In the genomic region with DNA sequence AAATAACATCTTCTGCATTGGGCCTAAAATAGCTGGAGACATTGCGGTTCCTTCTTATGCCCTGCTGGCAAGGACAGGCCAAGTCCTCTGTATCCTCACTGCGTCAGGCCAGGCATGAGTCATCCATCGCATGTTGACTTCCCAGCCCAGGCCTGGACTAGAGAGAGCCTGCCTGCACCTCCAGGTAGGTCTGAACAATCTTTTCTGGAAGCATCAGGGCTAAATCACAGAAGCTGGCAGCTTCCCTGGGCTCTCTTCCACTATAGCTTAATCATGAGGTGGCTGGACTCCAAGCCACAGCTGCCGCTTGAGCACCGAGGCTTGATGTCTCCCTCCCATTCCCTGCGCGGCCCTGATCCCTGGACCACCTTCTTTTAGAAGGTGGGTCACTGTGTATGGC, we compare ENCODE assay signal across 13 mouse cellular contexts. TPM values are rescaled to one million over a fixed set of nuclear protein-coding genes. Genes with fewer than 3 reads are reported as not detected.
A peak's percentile ranks its signal among the peaks of the same experiment; 100 is the strongest.
DNase-seq lines count a peak whose midpoint lies in the region; ATAC-seq lines count a peak whose summit lies in the region.
"Had no signal": no experiment of that assay in that cellular context is flagged by ENCODE, and none has a peak within 500 bp of the region (broad histone marks: within the 10 kb centered on the region; RNA-seq: fewer than 3 reads in every experiment).

No protein-coding gene starts in this region.

- 0 out of 2 replicates have a peak overlapping the region, but pooled peaks have one; percentile 20 for H3K27ac ChIP-seq in neural tube, embryonic 15.5 days (replicated peaks)
- H3K27ac ChIP-seq: forebrain, embryonic 12.5 days; kidney, embryonic 15.5 days; limb, embryonic 13.5 days had no signal

- no peak overlapping the region for H3K4me3 ChIP-seq in neural tube, embryonic 15.5 days (replicated peaks)
- H3K4me3 ChIP-seq: forebrain, embryonic 12.5 days; kidney, embryonic 15.5 days; limb, embryonic 13.5 days had no signal

- ATAC-seq in neural tube, embryonic 15.5 days (ENCODE audit: low FRiP score), result peak; percentile 48; the same call in 1 of the 2 replicates

- peaks cover 14% of the 10 kb centered on the region for H3K4me1 ChIP-seq in neural tube, embryonic 15.5 days
- H3K4me1 ChIP-seq: forebrain, embryonic 12.5 days; kidney, embryonic 15.5 days; limb, embryonic 13.5 days had no signal

- H3K36me3 ChIP-seq in neural tube, embryonic 15.5 days, result no peaks in the 10 kb centered on the region
- H3K36me3 ChIP-seq: forebrain, embryonic 12.5 days; kidney, embryonic 15.5 days; limb, embryonic 13.5 days had no signal

- H3K9ac ChIP-seq in neural tube, embryonic 15.5 days (replicated peaks), result no peak overlapping the region
- H3K9ac ChIP-seq: forebrain, embryonic 12.5 days; kidney, embryonic 15.5 days; limb, embryonic 13.5 days had no signal

- DNase-seq in gastrocnemius, adult 18-20 months (ENCODE audit: low spot score), result peak; percentile 33
- DNase-seq in gastrocnemius, postnatal 36 days, result no peak
- DNase-seq in neural tube, embryonic 10.5 days (ENCODE audit: extremely low spot score, low spot score), result no peak
- DNase-seq in adrenal gland, postnatal 14 days, result peak; percentile 60
- peak; percentile 54 for DNase-seq in gonadal fat pad, adult 2 months (ENCODE audit: low read depth)
- DNase-seq in MN1 (ENCODE audit: low spot score), result no peak
- no peak for DNase-seq in lung, postnatal 10 days
- DNase-seq: lung, adult 18-20 months; thymus, postnatal 4 days had no signal

- H3K9me3 ChIP-seq in neural tube, embryonic 15.5 days (replicated peaks), result no peaks in the 10 kb centered on the region
- H3K9me3 ChIP-seq: forebrain, embryonic 12.5 days; kidney, embryonic 15.5 days; limb, embryonic 13.5 days had no signal

- intact Hi-C loops in gastrocnemius, postnatal 36 days (cut with DNase I), result no loop called here

- H3K4me2 ChIP-seq in neural tube, embryonic 15.5 days, result no peak overlapping the region
- H3K4me2 ChIP-seq: forebrain, embryonic 12.5 days; kidney, embryonic 15.5 days; limb, embryonic 13.5 days had no signal

- no peaks in the 10 kb centered on the region for H3K27me3 ChIP-seq in neural tube, embryonic 15.5 days (replicated peaks)
- H3K27me3 ChIP-seq: forebrain, embryonic 12.5 days; kidney, embryonic 15.5 days; limb, embryonic 13.5 days had no signal

- 76% methylated on average over 7 of the region's 7 CpGs for WGBS in neural tube, embryonic 15.5 days

RNA-seq across cellular contexts. Expression of gene A630001G21Rik, which starts 3.3 kb away (rescaled TPM):
- under 1 TPM in 1 of 2 experiments, not detected in 1; 0.55 TPM for total RNA-seq in gastrocnemius, adult 18-20 months (2021)
- under 1 TPM in 1 of 2 experiments, not detected in 1; 0.30 TPM for total RNA-seq in gastrocnemius, postnatal 36 days (2021)
- polyA plus RNA-seq in neural tube, embryonic 15.5 days (2015; fragmentation: Nextera tagmentation; extraction: Ambion mirVana), result 0.45 and 2.0 TPM in 2 replicates
- total RNA-seq in adrenal gland, postnatal 14 days (2021), result 0.59 and 3.8 TPM in 2 replicates
- 1.2 and 1.6 TPM in 2 replicates for polyA plus RNA-seq in gonadal fat pad, adult 2 months (2012; rRNA removed)

RNA-seq across cellular contexts. Expression of gene Cab39, which starts 18.1 kb away (rescaled TPM):
- 100 to 1,000 TPM; 169 to 186 TPM for total RNA-seq in gastrocnemius, adult 18-20 months (2021)
- 100 to 1,000 TPM; 153 to 159 TPM for total RNA-seq in gastrocnemius, postnatal 36 days (2021)
- 42.8 and 45.3 TPM in 2 replicates for polyA plus RNA-seq in neural tube, embryonic 15.5 days (2015; fragmentation: Nextera tagmentation; extraction: Ambion mirVana)
- 115 and 132 TPM in 2 replicates for total RNA-seq in adrenal gland, postnatal 14 days (2021)
- 52.5 and 61.4 TPM in 2 replicates for polyA plus RNA-seq in gonadal fat pad, adult 2 months (2012; rRNA removed)

Comparison
In these comparisons a context has a peak if more than half of its experiments do, and no peak if none do; other contexts are left out.
1. DNase-seq: peak in gastrocnemius, adult 18-20 months (single experiment), adrenal gland, postnatal 14 days (single experiment) and gonadal fat pad, adult 2 months (single experiment); none in gastrocnemius, postnatal 36 days (0 of 2), neural tube, embryonic 10.5 days (single experiment), MN1 (single experiment) and lung, postnatal 10 days (single experiment).